Mouse (Mus musculus) limb, embryonic 13.5 days (tissue): ENCODE results near the gene Gk5. TPM values are rescaled to one million over a fixed set of nuclear protein-coding genes. Genes with fewer than 3 reads are reported as not detected.

Experiments used
- polyA plus RNA-seq: library from polyadenylated mRNA; unstranded; fragments of >200 nt; fragmentation: Nextera tagmentation; extraction: Ambion mirVana; gene quantifications from 2 replicates; pipeline ENCODE4 v1.2.1, GENCODE M21; 2015

Gk5 gene
- polyA plus RNA-seq, 1 experiment from 2014 or later, result 6.2 TPM

Other genes with a start within 250 kb of the Gk5 start
- gene Xrn1, start 164.6 kb upstream of the Gk5 start, polyA plus RNA-seq, result 21.8 and 26.4 TPM in 2 replicates
- 42.6 and 44.8 TPM in 2 replicates for gene Tfdp2, start 76.9 kb downstream of the Gk5 start, polyA plus RNA-seq
- 126 and 131 TPM in 2 replicates for gene Atp1b3, start 245.1 kb downstream of the Gk5 start, polyA plus RNA-seq